Mouse (Mus musculus): ENCODE measurements around the gene St3gal5. TPM values are rescaled to one million over a fixed set of nuclear protein-coding genes. Genes with fewer than 3 reads are reported as not detected.
"Not testable (repeated sequence)": the region's sequence is repeated elsewhere in the genome, so short reads cannot be mapped to it uniquely, and the experiment has no call there.

Gene St3gal5
- polyA plus RNA-seq (2012; ENCODE audit: insufficient read depth, insufficient read length, missing spikeins) = 29.9 and 31.6 TPM in 2 replicates

GRCm38 (mm10) chr6:72097181-72097995 is at the start of gene St3gal5:
Gene St3gal5 (plus strand): TSS chr6:72097592.
- Histone ChIP-seq H3K4me1 (ENCODE audit: control insufficient read depth, insufficient read depth, low read length) (peaks cover 38% of the 10 kb centered on the region), H3K4me3 (ENCODE audit: insufficient read depth, low read length) (peak within 1 kb of the TSS; percentile 93), H3K27ac (ENCODE audit: insufficient read depth, low read depth, low read length) (peak within 1 kb of the TSS; percentile 40)
- no peak for TF ChIP-seq POLR2A (IDR thresholded peaks at IDR 0.05; ENCODE audit: borderline replicate concordance, low read depth, low read length)
- TF ChIP-seq CTCF (IDR thresholded peaks at IDR 0.05; ENCODE audit: low read depth, low read length) = no peak

GRCm38 (mm10) chr6:72048643-72049042 is 48.7 kb upstream of the St3gal5 start:
- no peak overlapping the region for H3K27ac ChIP-seq (ENCODE audit: insufficient read depth, low read depth, low read length)
- H3K4me1 ChIP-seq (ENCODE audit: control insufficient read depth, insufficient read depth, low read length) = peaks cover 39% of the 10 kb centered on the region
- no peak for TF ChIP-seq POLR2A (IDR thresholded peaks at IDR 0.05; ENCODE audit: borderline replicate concordance, low read depth, low read length)
- no peak for TF ChIP-seq CTCF (IDR thresholded peaks at IDR 0.05; ENCODE audit: low read depth, low read length)
- H3K4me3 ChIP-seq (ENCODE audit: insufficient read depth, low read length) = no peak overlapping the region

- TF ChIP-seq CTCF (IDR thresholded peaks at IDR 0.05; ENCODE audit: low read depth, low read length) (no peak), POLR2A (IDR thresholded peaks at IDR 0.05; ENCODE audit: borderline replicate concordance, low read depth, low read length) (no peak)
- Histone ChIP-seq H3K4me3 (ENCODE audit: insufficient read depth, low read length) (no peak overlapping the region), H3K4me1 (ENCODE audit: control insufficient read depth, insufficient read depth, low read length) (peaks cover 39% of the 10 kb centered on the region), H3K27ac (ENCODE audit: insufficient read depth, low read depth, low read length) (no peak overlapping the region)
These were observed 47.5 kb upstream of the St3gal5 start for GRCm38 (mm10) chr6:72049941-72050340.

- Histone ChIP-seq H3K27ac (ENCODE audit: insufficient read depth, low read depth, low read length) (peak overlapping the region; percentile 55), H3K4me1 (ENCODE audit: control insufficient read depth, insufficient read depth, low read length) (peaks cover 39% of the 10 kb centered on the region), H3K4me3 (ENCODE audit: insufficient read depth, low read length) (peak overlapping the region; percentile 18; the same call in 1 of the 2 replicates)
- TF ChIP-seq POLR2A (IDR thresholded peaks at IDR 0.05; ENCODE audit: borderline replicate concordance, low read depth, low read length) (no peak), CTCF (IDR thresholded peaks at IDR 0.05; ENCODE audit: low read depth, low read length) (no peak)
These were observed 46.6 kb upstream of the St3gal5 start for GRCm38 (mm10) chr6:72050827-72051226.

GRCm38 (mm10) chr6:72051247-72051646 is 46.1 kb upstream of the St3gal5 start:
- Histone ChIP-seq H3K4me3 (ENCODE audit: insufficient read depth, low read length) (no peak overlapping the region), H3K4me1 (ENCODE audit: control insufficient read depth, insufficient read depth, low read length) (peaks cover 43% of the 10 kb centered on the region), H3K27ac (ENCODE audit: insufficient read depth, low read depth, low read length) (peak overlapping the region; percentile 52)
- no peak for TF ChIP-seq POLR2A (IDR thresholded peaks at IDR 0.05; ENCODE audit: borderline replicate concordance, low read depth, low read length)
- TF ChIP-seq CTCF (IDR thresholded peaks at IDR 0.05; ENCODE audit: low read depth, low read length) = no peak

- Histone ChIP-seq H3K4me3 (ENCODE audit: insufficient read depth, low read length) (no peak overlapping the region), H3K27ac (ENCODE audit: insufficient read depth, low read depth, low read length) (peak overlapping the region; percentile 52), H3K4me1 (ENCODE audit: control insufficient read depth, insufficient read depth, low read length) (peaks cover 47% of the 10 kb centered on the region)
- no peak for TF ChIP-seq CTCF (IDR thresholded peaks at IDR 0.05; ENCODE audit: low read depth, low read length)
These were observed 45.6 kb upstream of the St3gal5 start for GRCm38 (mm10) chr6:72051757-72052156.

- TF ChIP-seq CTCF (IDR thresholded peaks at IDR 0.05; ENCODE audit: low read depth, low read length) (no peak), POLR2A (IDR thresholded peaks at IDR 0.05; ENCODE audit: borderline replicate concordance, low read depth, low read length) (no peak)
- no peak overlapping the region for H3K4me3 ChIP-seq (ENCODE audit: insufficient read depth, low read length)
- peaks cover 26% of the 10 kb centered on the region for H3K4me1 ChIP-seq (ENCODE audit: control insufficient read depth, insufficient read depth, low read length)
- no peak overlapping the region for H3K27ac ChIP-seq (ENCODE audit: insufficient read depth, low read depth, low read length)
These were observed 40.8 kb upstream of the St3gal5 start for GRCm38 (mm10) chr6:72056548-72056947.

- H3K4me3 ChIP-seq (ENCODE audit: insufficient read depth, low read length) = no peak overlapping the region
- peaks cover 15% of the 10 kb centered on the region for H3K4me1 ChIP-seq (ENCODE audit: control insufficient read depth, insufficient read depth, low read length)
- H3K27ac ChIP-seq (ENCODE audit: insufficient read depth, low read depth, low read length) = no peak overlapping the region
- TF ChIP-seq POLR2A (IDR thresholded peaks at IDR 0.05; ENCODE audit: borderline replicate concordance, low read depth, low read length) = no peak
- no peak for TF ChIP-seq CTCF (IDR thresholded peaks at IDR 0.05; ENCODE audit: low read depth, low read length)
These were observed 38.9 kb upstream of the St3gal5 start for GRCm38 (mm10) chr6:72058398-72058889.

- H3K4me3 ChIP-seq (ENCODE audit: insufficient read depth, low read length); H3K27ac ChIP-seq (ENCODE audit: insufficient read depth, low read depth, low read length): not testable (repeated sequence)
- H3K4me1 ChIP-seq (ENCODE audit: control insufficient read depth, insufficient read depth, low read length) = peaks cover 15% of the 10 kb centered on the region
These were observed 36.7 kb upstream of the St3gal5 start for GRCm38 (mm10) chr6:72060677-72061076.

GRCm38 (mm10) chr6:72063718-72064117 is 33.7 kb upstream of the St3gal5 start:
- H3K4me1 ChIP-seq (ENCODE audit: control insufficient read depth, insufficient read depth, low read length) = peaks cover 3% of the 10 kb centered on the region; the same call in 1 of the 2 replicates
- no peak for TF ChIP-seq CTCF (IDR thresholded peaks at IDR 0.05; ENCODE audit: low read depth, low read length)
- TF ChIP-seq POLR2A (IDR thresholded peaks at IDR 0.05; ENCODE audit: borderline replicate concordance, low read depth, low read length) = no peak
- H3K4me3 ChIP-seq (ENCODE audit: insufficient read depth, low read length) = no peak overlapping the region
- H3K27ac ChIP-seq (ENCODE audit: insufficient read depth, low read depth, low read length) = no peak overlapping the region
